Mouse (Mus musculus) lung, adult 2 months (tissue): Measurements from ENCODE around the gene Myg1. TPM values are rescaled to one million over a fixed set of nuclear protein-coding genes. Genes with fewer than 3 reads are reported as not detected.
A peak's percentile ranks its signal among the peaks of the same experiment; 100 is the strongest.

Source experiments
- DNase-seq: peaks from one replicate; pipeline ENCODE4 v3.0.0; 2022
- H3K4me1 ChIP-seq: fragments of 200-500 bp; 2 replicates; pipeline ENCODE4 v1.6.1; 2011; ENCODE audit warnings: low read length; ENCODE audit not compliant: control insufficient read depth, insufficient read depth
- H3K4me3 ChIP-seq: fragments of 200-500 bp; replicated peaks from 2 replicates; pipeline ENCODE3; 2011; ENCODE audit warnings: low read depth, mild to moderate bottlenecking, control low read depth, low read length; ENCODE audit errors: extremely low read depth
- CTCF ChIP-seq: fragments of 200-500 bp; IDR thresholded peaks from 2 replicates; pipeline ENCODE4 v1.5.1; 2011; ENCODE audit warnings: mild to moderate bottlenecking, low read length, control low read depth; ENCODE audit not compliant: insufficient read depth
- POLR2A ChIP-seq: fragments of 200-500 bp; IDR thresholded peaks from 2 replicates; pipeline ENCODE4 v1.6.1; 2011; ENCODE audit warnings: low read depth, mild to moderate bottlenecking, control low read depth, low read length, borderline replicate concordance; ENCODE audit errors: extremely low read depth
- whole genome bisulfite sequencing: fragments of 180-500 bp; shearing (Covaris S2); methylation state at CpG from one replicate; pipeline ENCODE4 v1.1.7; 2018; 5-methylcytosine and 5-hydroxymethylcytosine counted together
- polyA plus RNA-seq: library from polyadenylated mRNA; depleted of rRNA; stranded (reverse); fragments of >200 nt; gene quantifications from 2 replicates; pipeline ENCODE4 v1.2.3, GENCODE M21; 2012

Gene Myg1
- polyA plus RNA-seq, 1 experiment, result 53.8 TPM

GRCm38 (mm10) chr15:102341580-102341979 lies 10.1 kb downstream of the Myg1 start:
- 9% methylated on average over 1 of the region's 1 CpGs for WGBS
- peak; percentile 40 for DNase-seq
- Histone ChIP-seq H3K4me1 (no peaks in the 10 kb centered on the region), H3K4me3 (no peak overlapping the region)
- TF ChIP-seq POLR2A (no peak), CTCF (peak; percentile 79)

GRCm38 (mm10) chr15:102344490-102344889 lies 13.0 kb downstream of the Myg1 start:
- Histone ChIP-seq H3K4me3 (no peak overlapping the region), H3K4me1 (no peaks in the 10 kb centered on the region)
- no peak for DNase-seq
- WGBS, result 88% methylated on average over 3 of the region's 3 CpGs
- TF ChIP-seq CTCF (no peak), POLR2A (no peak)

GRCm38 (mm10) chr15:102346444-102346843 lies 14.9 kb downstream of the Myg1 start:
- Histone ChIP-seq H3K4me3 (no peak overlapping the region), H3K4me1 (peaks cover 6% of the 10 kb centered on the region; the same call in 1 of the 2 replicates)
- no peak for TF ChIP-seq CTCF
- 68% methylated on average over 4 of the region's 4 CpGs for WGBS
- DNase-seq, result no peak

- peak; percentile 94 for DNase-seq
- WGBS, result under 1% methylated on average over 56 of the region's 56 CpGs
- TF ChIP-seq CTCF, result peak; percentile 66
- peak; percentile 91 for TF ChIP-seq POLR2A
- Histone ChIP-seq H3K4me1 (peaks cover 9% of the 10 kb centered on the region), H3K4me3 (peak within 1 kb of the TSS; percentile 74)
Measured at GRCm38 (mm10) chr15:102350138-102350941, 18.8 kb downstream of the Myg1 start, which contains the start of gene Aaas. Gene Aaas, minus strand, starts transcription at chr15:102350771.

GRCm38 (mm10) chr15:102350942-102351291 lies 19.4 kb downstream of the Myg1 start:
- TF ChIP-seq CTCF (no peak), POLR2A (no peak)
- 5% methylated on average over 11 of the region's 11 CpGs for WGBS
- H3K4me1 ChIP-seq, result peaks cover 9% of the 10 kb centered on the region
- H3K4me3 ChIP-seq, result peak overlapping the region; percentile 74
- peak; percentile 16 for DNase-seq

- DNase-seq, result no peak
- TF ChIP-seq CTCF (0 out of 2 replicates have a peak, but pooled peaks have one; percentile 12), POLR2A (no peak)
- peaks cover 9% of the 10 kb centered on the region for H3K4me1 ChIP-seq
- 59% methylated on average over 2 of the region's 2 CpGs for WGBS
- H3K4me3 ChIP-seq, result no peak overlapping the region
Measured at GRCm38 (mm10) chr15:102352177-102352576, 20.7 kb downstream of the Myg1 start.

GRCm38 (mm10) chr15:102353986-102354385 lies 22.5 kb downstream of the Myg1 start:
- Histone ChIP-seq H3K4me3 (no peak overlapping the region), H3K4me1 (peaks cover 9% of the 10 kb centered on the region)
- no peak for DNase-seq
- 82% methylated on average over 2 of the region's 2 CpGs for WGBS
- no peak for TF ChIP-seq POLR2A

GRCm38 (mm10) chr15:102355134-102355870 lies 23.8 kb downstream of the Myg1 start:
- DNase-seq, result peak; percentile 23
- TF ChIP-seq CTCF (no peak), POLR2A (no peak)
- peak overlapping the region; percentile 47 for H3K4me3 ChIP-seq
- under 1% methylated on average over 49 of the region's 49 CpGs for WGBS
- peaks cover 5% of the 10 kb centered on the region for H3K4me1 ChIP-seq

- WGBS, result 17% methylated on average over 38 of the region's 38 CpGs
- TF ChIP-seq CTCF (no peak), POLR2A (no peak)
- H3K4me3 ChIP-seq, result no peak overlapping the region
- peaks cover 5% of the 10 kb centered on the region for H3K4me1 ChIP-seq
- DNase-seq, result no peak
Measured at GRCm38 (mm10) chr15:102355871-102356441, 24.4 kb downstream of the Myg1 start.
